Mouse (Mus musculus): ENCODE measurements around the gene Enah.

DNA sequence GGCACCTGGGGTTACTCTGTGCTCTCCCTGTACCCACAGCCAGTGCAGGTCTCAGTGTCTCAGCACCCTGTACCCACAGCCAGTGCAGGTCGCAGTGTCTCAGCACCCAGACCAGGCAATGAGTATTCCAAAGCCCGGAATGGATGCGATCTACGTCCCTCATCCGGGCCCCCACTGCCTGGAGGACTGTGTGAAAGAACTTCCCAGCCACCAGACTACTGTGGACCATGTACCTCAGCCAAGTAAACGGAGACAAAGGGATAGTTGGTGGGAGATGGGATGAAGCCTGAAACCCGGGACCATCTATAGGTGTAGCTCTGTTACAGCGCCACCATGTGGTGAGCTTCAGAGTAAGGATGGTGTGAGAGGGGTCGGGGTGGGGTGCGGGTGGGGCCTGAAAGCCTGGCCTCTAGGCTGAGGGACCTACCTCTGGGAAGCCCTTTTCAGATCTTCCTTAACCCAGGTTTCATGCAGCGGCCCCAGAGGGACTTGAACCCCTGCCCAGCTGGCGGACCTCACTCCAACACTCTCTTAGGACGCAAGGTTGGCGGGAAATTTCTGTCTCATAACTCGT lies 139.0 kb downstream of the Enah start:
- TF ChIP-seq POLR2A (IDR thresholded peaks at IDR 0.05; ENCODE audit: low read depth, low read length) (no peak), CTCF (IDR thresholded peaks at IDR 0.05; ENCODE audit: borderline replicate concordance, insufficient read depth, low read length) (no peak)

All from embryonic fibroblast, embryonic 13.5 days (primary cell).